Mouse (Mus musculus): Measurements from ENCODE around the gene Tnpo1.

DNA sequence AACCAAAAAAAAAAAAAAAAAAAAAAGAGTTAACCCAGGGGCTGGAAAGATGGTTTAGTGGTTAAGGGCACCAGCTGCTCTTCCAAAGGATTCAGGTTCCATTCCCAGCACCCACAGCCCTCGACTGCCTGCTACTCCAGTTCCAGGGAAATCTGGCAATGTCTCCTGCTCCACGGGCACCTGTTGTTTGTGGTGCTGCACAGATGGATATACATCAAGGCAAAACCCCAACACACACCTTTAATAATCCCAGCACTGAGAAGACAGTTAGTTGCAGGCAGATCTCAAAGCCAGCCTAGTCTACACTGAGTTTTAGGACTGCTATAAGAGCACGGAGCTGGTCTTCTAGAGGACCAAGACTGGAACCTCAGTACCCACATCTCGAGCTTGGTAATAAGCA lies 30.2 kb downstream of the Tnpo1 start:
- TF ChIP-seq MYOD1 (IDR thresholded peaks at IDR 0.05; ENCODE audit: control insufficient read depth, insufficient read length, low read depth) (no peak), CTCF (IDR thresholded peaks at IDR 0.05; ENCODE audit: control insufficient read depth, insufficient read depth, insufficient read length) (no peak), USF1 (IDR thresholded peaks at IDR 0.05; ENCODE audit: low read depth) (no peak), MYOG (IDR thresholded peaks at IDR 0.05; ENCODE audit: control insufficient read depth, extremely low read depth, insufficient read length) (no peak), MAX (IDR thresholded peaks at IDR 0.05) (no peak)
